Mouse (Mus musculus): Measurements from ENCODE around the gene Rfng. TPM values are rescaled to one million over a fixed set of nuclear protein-coding genes. Genes with fewer than 3 reads are reported as not detected.

The Rfng gene
- total and polyA plus RNA-seq, 3 experiments, result 12.7 to 40.7 TPM; not detected in 1

GRCm38 (mm10) chr11:120817358-120817757, 33.4 kb upstream of the Rfng start:
- peaks cover 0 to 12% of the 10 kb centered on the region in 2 experiments; a peak in 3 of 4 replicates for H3K4me1 ChIP-seq (ENCODE audit: control insufficient read depth in 1 of 2, insufficient read depth in 2 of 2, low read length in 2 of 2)
- peaks cover 29% of the 10 kb centered on the region for H3K79me2 ChIP-seq (ENCODE audit: control insufficient read depth, insufficient read depth, low read length, poor library complexity)
- H3K4me3 ChIP-seq (ENCODE audit: control insufficient read depth in 1 of 2, insufficient read depth in 1 of 2, low read depth in 2 of 2, low read length in 2 of 2), result no peak overlapping the region
- no peaks in the 10 kb centered on the region for H3K9me3 ChIP-seq (replicated peaks; ENCODE audit: insufficient read depth, low read length)
- H3K36me3 ChIP-seq (ENCODE audit: control insufficient read depth in 1 of 2, insufficient read depth in 2 of 2, low read length in 2 of 2), result peaks cover 10 to 31% of the 10 kb centered on the region in 2 experiments
- no peaks in the 10 kb centered on the region for H3K27me3 ChIP-seq (ENCODE audit: control insufficient read depth in 1 of 2, insufficient read depth in 2 of 2, low read length in 2 of 2)
- TF ChIP-seq MAZ (IDR thresholded peaks at IDR 0.05; ENCODE audit: low read depth, low read length), result no peak
- TF ChIP-seq ETS1 (IDR thresholded peaks at IDR 0.05; ENCODE audit: low read depth, low read length), result no peak
- TF ChIP-seq MEF2A (IDR thresholded peaks at IDR 0.05; ENCODE audit: extremely low read depth, insufficient replicate concordance, low read depth, low read length, poor library complexity, severe bottlenecking), result no peak
- no peak for TF ChIP-seq BHLHE40 (IDR thresholded peaks at IDR 0.05; ENCODE audit: borderline replicate concordance, low read depth, low read length)
- TF ChIP-seq USF1 (IDR thresholded peaks at IDR 0.05; ENCODE audit: low read depth, low read length), result no peak
- no peak for TF ChIP-seq RCOR1 (IDR thresholded peaks at IDR 0.05; ENCODE audit: low read depth, low read length)
- TF ChIP-seq MYC (IDR thresholded peaks at IDR 0.05; ENCODE audit: low read depth, low read length), result no peak
- TF ChIP-seq TAL1 (IDR thresholded peaks at IDR 0.05; ENCODE audit: low read length), result no peak
- TF ChIP-seq CTCF (IDR thresholded peaks at IDR 0.05 in 2 of 3, conservative IDR thresholded peaks at IDR 0.05 in 1 of 3; ENCODE audit: control insufficient read depth in 1 of 3, insufficient read depth in 1 of 3, low read depth in 2 of 3, low read length in 3 of 3, poor library complexity in 1 of 3, severe bottlenecking in 1 of 3), result no peak
- TF ChIP-seq POLR2A (IDR thresholded peaks at IDR 0.05; ENCODE audit: control insufficient read depth in 1 of 2, insufficient read depth in 1 of 2, low read depth in 1 of 2, low read length in 2 of 2, poor library complexity in 1 of 2), result no peak
- no peak for TF ChIP-seq ZNF384 (IDR thresholded peaks at IDR 0.05; ENCODE audit: low read depth, low read length)
- no peak for TF ChIP-seq KAT2A (conservative IDR thresholded peaks at IDR 0.05; ENCODE audit: low read depth, low read length)
- no peak for TF ChIP-seq GABPA (IDR thresholded peaks at IDR 0.05; ENCODE audit: low read depth, low read length)
- TF ChIP-seq USF2 (IDR thresholded peaks at IDR 0.05; ENCODE audit: borderline replicate concordance in 1 of 2, insufficient read depth in 1 of 2, low read depth in 1 of 2, low read length in 2 of 2), result no peak
- no peak for TF ChIP-seq EP300 (IDR thresholded peaks at IDR 0.05; ENCODE audit: low read depth in 1 of 2, low read length in 2 of 2)
- TF ChIP-seq NELFE (IDR thresholded peaks at IDR 0.05; ENCODE audit: low read depth, low read length), result no peak
- TF ChIP-seq GATA1 (IDR thresholded peaks at IDR 0.05; ENCODE audit: low read depth, low read length), result no peak
- no peak for DNase-seq (ENCODE audit: low read depth, low spot score)
- H3K27ac ChIP-seq (ENCODE audit: control insufficient read depth, low read depth, low read length), result no peak overlapping the region
- H3K9ac ChIP-seq (ENCODE audit: control insufficient read depth, low read depth, low read length, poor library complexity, severe bottlenecking), result no peak overlapping the region

DNA sequence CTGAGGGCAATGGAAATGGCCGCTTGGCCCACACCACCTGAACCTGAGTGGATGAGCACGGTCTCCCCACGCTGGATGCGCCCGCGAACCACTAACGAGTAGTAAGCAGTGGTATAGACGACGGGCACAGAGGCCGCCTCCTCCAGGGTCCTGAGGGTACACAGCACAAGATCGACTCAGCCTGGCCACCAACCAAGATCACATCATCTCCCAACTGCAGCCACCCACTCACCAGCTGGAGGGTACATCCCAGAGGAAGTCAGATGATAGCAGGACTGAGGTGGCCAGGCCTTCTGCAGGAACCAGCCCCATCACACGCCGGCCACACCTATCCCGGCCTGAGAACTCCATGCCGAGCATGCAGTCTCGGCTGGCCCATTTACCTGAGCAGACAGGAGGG, 28.1 kb upstream of the Rfng start:
- no peak overlapping the region for H3K27ac ChIP-seq (ENCODE audit: control insufficient read depth, low read depth, low read length)
- no peaks in the 10 kb centered on the region for H3K9me3 ChIP-seq (replicated peaks; ENCODE audit: insufficient read depth, low read length)
- DNase-seq (ENCODE audit: low read depth, low spot score), result no peak
- H3K9ac ChIP-seq (ENCODE audit: control insufficient read depth, low read depth, low read length, poor library complexity, severe bottlenecking), result no peak overlapping the region
- TF ChIP-seq UBTF (IDR thresholded peaks at IDR 0.05; ENCODE audit: borderline replicate concordance, insufficient read depth, low read depth, low read length), result no peak
- TF ChIP-seq ETS1 (IDR thresholded peaks at IDR 0.05; ENCODE audit: low read depth, low read length), result no peak
- TF ChIP-seq NRF1 (IDR thresholded peaks at IDR 0.05; ENCODE audit: insufficient read depth, low read depth, low read length, poor library complexity, severe bottlenecking), result no peak
- H3K4me3 ChIP-seq (ENCODE audit: control insufficient read depth in 1 of 2, insufficient read depth in 1 of 2, low read depth in 2 of 2, low read length in 2 of 2), result no peak overlapping the region
- no peaks in the 10 kb centered on the region for H3K4me1 ChIP-seq (ENCODE audit: control insufficient read depth in 1 of 2, insufficient read depth in 2 of 2, low read length in 2 of 2)
- no peaks in the 10 kb centered on the region for H3K79me2 ChIP-seq (ENCODE audit: control insufficient read depth, insufficient read depth, low read length, poor library complexity)
- H3K27me3 ChIP-seq (ENCODE audit: control insufficient read depth in 1 of 2, insufficient read depth in 2 of 2, low read length in 2 of 2), result no peaks in the 10 kb centered on the region
- peaks cover 0 to 28% of the 10 kb centered on the region in 2 experiments; a peak in 2 of 4 replicates for H3K36me3 ChIP-seq (ENCODE audit: control insufficient read depth in 1 of 2, insufficient read depth in 2 of 2, low read length in 2 of 2)
